Mouse (Mus musculus): ENCODE data around the gene Tenm2.

The Tenm2 gene

DNA sequence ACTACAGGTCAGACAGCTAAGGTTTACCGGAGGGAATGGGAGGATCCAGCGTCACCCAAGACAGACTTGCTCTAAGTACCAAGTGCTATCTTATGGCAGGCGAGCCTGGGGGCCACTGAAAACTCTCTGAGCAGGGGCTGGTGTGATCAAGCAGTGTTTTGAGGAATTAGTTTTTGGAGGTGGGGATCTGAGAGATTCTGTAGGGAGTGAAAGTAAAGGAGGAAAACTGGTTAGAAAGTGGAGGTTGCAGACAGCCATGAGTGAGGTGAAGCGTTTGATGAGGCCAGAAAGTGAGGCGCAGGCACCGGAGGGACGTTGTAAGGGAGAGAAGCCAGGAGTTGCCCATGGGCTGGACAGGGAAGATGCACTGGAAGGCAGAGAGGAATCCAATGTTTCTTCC lies 1063.8 kb downstream of the Tenm2 start:
- peak; percentile 73 for DNase-seq

DNA sequence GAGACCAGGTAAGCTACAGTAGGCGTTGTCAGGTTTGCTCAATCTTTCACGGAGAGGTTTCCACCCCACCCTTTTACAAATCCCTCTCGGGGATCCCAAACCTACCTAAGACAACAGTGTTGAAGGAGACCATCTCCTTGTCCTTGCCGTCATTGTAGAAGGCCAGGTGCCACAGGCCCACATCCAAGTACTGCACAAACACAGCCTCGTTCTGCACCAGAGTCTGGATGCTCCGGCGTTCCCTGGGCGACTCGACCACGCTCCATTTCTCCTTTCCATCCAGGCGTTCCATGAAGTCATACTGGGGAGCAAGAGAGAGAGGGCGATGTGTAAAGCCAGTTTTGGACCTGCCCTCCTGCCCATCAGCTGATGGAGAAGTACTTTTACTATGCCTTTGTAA lies 1064.5 kb downstream of the Tenm2 start:
- peak; percentile 52 for DNase-seq

DNA sequence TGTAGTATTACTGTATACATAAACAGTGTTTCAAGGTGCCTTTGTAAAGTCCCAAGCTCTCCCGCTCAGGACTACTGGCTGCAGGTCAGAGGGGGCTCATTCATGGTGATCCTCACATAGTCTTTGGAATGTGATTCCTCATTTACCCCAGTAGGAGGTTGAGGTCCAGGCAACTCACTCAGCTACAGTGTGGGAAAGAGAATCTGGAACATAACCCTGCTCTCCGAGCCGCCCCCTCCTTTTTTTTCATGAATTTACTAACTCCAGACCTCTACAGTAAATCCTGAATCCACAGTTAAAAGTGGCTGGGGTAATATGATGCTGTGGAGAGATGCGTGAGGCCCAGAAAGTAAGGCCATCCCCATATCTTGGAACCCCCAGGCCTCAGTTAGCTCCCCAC lies 1066.0 kb downstream of the Tenm2 start:
- peak; percentile 12 for DNase-seq

DNA sequence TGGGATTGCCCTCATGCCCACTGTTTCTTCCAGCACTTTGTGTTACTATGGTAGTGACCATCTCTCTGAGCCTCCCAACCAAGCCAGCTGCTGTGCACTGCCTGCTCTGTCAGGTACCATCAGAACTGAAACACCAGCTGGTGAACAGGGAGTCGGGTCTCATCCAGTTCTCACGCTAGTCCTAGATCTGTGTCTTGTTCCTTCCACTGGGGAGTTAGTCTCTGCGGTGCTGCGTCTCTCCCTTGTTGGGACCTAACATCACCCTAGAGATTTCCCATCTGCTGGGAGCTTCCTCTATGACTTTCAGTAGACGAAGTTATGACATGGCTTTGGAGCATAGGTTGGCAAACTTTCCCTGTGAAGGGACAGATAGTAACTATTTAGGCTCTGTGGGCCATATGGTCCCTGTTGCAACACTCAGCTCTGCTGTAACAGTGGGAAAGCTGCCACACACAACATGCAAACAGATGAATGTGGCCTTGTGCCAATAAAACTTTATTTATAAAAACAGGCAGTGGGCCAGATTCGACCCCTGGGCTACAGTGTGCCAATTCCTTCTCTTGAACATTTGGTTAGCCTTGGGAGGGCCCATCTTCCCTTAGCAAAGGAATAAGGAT lies 1066.7 kb downstream of the Tenm2 start:
- DNase-seq = peak; percentile 85

DNA sequence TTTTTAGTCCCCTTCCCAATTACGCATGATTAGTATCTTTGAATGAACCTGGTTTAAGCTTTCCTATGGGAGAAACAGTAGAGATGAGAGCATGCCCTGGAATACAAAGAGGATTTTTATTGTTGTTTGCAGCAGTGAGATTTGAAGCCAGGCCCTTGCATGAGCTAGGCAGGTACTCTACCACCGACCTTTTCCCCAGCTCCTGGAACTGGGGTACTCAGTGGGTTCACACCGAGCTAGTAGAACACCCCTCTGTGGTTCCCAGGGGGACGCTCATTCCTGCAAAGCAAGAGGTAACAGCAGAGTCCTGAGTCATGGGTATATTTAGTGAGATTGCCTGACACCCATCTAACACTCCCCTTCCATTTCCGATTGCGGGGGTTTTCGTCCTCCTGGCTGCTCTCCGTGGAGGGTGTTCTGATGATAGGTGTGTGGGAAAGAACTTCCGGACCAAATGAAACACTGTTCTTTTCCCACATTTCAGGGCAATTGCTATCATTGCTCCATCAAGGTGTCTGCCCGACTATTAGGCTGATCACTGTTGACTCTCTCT lies 1067.9 kb downstream of the Tenm2 start:
- DNase-seq = peak; percentile 55

DNA sequence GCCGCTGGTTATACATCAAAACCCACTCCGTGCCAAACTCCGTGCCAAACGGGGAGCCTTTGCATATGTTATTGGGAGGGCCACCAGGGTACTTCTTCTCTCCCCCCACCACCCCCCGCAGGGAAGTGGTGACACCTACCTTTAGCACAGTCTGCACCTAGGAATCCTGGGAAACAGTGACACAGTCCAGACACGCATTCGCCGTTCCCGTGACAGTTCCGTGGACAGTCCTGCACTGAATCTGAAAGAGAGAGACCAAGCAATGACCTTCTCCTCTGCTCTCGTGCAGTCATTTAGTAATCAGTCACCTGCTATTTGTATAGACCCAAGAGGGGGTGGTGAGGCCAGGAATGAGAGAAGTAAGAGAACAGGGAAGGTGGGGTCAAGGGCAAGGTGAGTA lies 1072.2 kb downstream of the Tenm2 start:
- DNase-seq = peak; percentile 64

DNA sequence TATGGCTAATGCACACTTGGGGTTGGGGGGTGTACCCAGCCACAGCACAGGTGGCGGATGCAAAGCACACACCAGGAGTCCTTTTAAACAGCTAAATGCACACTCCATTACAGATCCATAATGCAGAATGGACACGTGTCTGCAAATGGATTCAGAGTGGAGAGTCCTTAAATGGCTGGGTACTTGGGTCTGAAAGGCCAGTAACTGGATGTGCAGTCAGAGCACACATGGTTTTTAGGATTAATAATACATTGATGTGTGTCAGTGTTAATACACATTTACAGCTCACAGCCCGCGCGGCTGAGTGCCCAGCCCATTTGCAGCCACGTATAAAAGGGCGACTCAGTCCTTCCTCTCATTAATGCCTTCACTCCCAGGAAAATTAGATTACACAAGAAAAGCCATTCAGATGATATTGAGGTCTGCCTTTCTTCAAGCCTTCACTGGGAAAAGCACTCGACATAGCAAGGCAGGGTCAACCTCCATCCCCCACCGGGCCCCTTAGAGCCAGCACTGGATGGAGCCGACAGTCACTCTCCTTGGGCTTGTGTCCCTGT lies 1073.9 kb downstream of the Tenm2 start:
- DNase-seq = peak; percentile 49

DNA sequence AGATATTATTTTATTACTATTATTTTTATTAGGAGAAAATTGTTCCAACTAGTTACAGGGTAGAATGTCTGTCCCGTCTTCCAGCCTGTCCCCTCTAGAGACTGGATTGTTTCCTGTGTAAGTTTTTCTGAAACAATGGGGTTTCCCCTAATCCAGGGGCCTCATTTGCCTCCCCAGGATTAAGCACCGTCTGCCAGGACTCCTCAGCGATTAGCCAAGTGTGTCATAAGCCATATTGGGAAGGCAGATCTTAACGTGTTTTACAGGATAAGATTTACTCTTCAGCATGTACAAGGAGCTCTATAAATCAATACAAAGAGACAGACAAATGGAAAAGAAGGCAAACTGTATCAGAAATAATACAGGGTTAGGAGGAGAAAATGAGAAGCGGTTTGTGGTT lies 1082.3 kb downstream of the Tenm2 start:
- DNase-seq = peak; percentile 18

DNA sequence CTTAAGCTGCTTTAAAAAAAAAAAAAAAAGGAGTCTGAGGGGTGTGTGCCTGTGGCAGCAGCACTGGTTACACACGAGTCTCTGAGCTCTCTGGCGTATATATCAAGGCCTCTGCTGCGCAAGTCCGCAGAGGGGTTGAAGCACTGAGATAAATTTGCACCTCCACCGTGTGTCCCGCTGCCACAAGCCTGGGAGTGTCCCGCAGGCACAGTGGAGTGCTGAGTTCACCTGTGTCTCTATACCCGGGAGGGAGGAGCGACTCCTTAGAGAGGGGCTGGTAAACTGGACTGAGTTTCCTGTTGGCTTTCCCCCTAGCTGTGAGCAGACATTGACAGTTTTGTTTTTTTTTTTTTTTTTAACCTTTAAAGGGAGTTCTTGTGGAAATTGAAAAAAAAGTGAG lies 1082.8 kb downstream of the Tenm2 start:
- DNase-seq = peak; percentile 65

DNA sequence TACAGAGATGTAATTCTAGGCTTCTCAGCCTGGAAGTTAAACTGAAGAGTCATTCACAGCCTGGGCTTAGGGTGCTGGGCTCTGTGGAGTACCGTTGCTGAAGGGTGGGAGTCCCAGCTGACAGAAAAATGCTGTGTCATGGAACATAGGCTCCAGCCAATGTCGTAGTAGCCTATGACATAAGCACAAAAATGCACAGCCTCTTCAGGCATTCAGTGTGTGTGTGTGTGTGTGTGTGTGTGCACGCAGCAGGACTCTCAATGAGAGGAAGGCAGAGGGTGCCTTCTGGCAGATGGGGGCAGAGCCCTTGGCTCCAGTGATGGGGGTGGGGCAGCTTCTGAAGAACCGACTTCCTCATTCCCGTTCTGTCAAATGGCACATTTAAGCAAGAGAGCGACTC lies 1083.5 kb downstream of the Tenm2 start:
- DNase-seq = peak; percentile 37

DNA sequence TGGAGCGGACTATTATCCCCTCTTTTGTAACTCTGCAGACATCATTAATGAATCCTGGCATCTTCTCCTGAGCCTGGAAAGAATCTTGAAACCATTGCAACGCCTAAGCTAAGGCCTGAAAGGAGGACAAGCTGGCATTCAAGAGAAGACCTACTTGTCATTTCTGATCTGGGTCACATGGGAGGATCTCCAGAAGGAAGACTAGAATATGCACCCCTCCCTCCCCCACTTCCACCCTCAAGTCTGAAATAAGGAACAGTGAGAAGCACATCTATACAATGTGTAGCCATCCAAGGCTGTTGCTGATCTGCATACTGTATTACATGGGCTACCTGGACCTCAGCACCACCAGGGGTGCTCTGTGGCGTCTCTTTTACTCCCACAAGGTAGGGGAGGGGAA lies 1086.7 kb downstream of the Tenm2 start:
- peak; percentile 51 for DNase-seq

DNA sequence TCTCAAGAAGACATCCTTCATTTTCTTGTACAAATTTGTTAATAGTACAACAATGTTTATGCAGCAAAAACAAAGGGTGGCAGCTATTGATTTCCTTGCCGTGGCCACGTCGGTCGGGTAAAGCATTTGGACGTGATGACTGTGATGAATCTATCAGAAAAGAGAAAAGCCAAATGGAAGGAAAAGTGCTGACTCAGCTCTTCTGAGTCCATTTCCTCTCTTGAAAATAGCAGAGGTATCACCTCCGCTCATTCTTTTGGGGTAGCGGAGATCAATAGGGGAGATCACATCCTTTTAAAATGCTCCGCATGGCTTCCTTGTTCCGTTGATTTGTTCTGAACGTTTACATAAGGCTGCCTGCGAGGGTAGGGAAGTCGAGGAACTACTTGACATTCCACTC lies 1090.7 kb downstream of the Tenm2 start:
- DNase-seq = peak; percentile 49

DNA sequence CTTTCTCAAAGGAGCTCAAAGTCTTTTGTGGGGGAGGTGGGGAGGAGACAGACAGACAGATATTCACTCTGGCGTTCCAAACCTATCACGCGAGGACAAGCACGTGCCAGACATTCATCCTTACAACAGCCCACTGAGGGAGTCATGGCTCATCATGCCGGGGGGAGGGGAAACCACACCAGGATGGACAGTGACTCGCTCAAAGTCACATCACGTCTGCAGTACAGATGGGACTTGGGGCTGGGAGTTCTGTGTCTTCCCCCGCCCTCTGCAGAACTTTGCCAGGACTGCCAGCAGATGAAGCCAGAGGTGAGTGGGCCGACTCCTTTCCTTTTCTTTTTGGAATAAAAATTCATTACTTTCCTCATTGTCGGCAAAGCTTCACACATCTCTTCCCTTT lies 1095.4 kb downstream of the Tenm2 start:
- DNase-seq = peak; percentile 76

DNA sequence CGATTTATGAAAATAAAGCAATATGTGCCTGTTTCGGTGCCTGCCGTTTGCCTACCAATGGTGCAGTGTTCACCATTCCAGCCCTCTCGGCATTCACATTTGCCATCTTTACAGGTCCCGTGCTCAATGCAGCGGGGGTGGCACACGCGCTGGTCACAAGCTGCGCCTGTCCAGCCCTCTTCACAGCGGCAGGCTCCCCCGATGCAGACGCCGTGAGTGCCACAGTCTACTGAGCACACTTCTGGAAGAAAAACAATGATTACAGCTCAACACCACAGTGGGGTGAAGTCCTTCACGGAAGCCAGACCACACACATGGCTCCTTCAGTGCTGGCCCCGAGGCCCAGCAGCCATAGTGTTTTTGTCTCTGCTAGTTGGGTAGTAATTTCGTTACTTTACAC lies 1096.2 kb downstream of the Tenm2 start:
- DNase-seq = peak; percentile 69

DNA sequence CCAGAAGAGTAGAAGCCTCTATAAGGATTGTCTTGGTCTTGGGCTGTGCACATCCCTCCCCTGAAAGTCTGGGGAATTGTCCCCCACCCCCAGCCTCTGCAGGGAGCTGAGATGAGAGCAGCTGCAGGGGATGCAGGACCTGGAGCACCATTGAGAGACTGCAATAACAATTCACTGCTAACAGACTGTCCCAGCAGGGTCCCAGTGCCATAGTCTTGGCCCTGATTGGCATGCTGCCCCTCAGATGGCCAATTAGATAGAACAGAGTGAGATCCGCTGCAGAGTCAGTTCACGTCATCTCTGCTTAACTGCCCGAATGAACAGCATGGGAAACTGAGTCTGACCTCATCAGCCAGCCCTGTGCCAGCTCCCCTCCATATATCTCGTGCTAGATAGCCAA lies 1097.9 kb downstream of the Tenm2 start:
- peak; percentile 62 for DNase-seq

DNA sequence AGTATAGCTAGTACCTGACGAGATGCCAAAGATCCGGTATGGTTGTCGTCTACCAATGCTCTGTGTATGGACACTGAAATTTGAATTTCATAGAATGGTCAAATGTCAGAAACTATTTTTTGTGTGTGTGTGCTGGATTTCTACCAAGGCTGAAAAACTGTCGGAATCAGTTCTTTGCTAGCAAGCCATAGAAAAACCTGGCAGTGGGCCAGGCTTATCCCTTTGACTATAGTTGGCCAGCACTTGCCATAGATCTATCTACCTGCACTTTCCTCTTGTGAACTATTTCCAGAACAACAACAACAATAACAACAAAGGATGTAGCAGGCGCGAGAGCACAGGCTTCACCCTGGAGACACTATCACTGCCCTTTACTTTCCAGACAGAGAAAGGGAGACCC lies 1098.5 kb downstream of the Tenm2 start:
- DNase-seq = peak; percentile 55

DNA sequence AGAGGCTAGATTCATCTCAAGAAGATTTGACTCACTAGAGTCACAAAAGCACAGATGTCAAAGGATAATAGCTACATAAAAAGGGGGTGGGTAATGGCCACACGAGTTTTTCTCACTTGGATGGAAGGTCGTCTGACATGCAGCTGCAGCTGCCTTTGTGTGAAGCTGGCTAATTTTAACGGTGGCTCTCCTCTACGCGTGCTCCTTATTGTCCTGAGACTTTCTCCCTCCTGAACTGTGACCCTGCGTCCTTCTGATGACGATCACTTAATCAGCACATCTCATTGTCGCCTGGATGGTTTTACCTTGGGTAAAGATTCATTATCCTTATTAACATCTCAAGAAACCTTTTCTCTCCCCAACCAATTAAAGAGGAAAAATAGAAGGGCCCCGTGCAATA lies 1101.1 kb downstream of the Tenm2 start:
- DNase-seq = peak; percentile 62

DNA sequence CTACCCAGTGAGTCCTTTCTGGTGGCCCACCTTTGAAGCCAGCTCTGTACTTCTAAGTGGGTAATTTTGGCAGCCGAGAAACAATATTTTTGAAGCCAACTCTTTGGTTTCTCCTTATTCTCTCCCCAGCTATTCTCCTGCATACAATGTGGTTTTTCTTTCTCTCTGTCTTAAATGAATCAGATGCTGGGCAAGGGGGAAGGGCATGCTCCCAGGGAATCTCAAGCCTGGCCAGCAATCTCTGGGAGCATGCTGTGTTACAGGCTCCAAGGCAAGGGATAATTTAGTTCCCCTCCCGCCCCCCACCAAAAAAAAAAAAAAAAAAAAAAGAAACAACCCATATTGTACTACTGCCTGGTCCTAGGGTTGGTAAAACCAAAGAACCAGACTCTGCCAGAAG lies 1112.5 kb downstream of the Tenm2 start:
- peak; percentile 55 for DNase-seq

DNA sequence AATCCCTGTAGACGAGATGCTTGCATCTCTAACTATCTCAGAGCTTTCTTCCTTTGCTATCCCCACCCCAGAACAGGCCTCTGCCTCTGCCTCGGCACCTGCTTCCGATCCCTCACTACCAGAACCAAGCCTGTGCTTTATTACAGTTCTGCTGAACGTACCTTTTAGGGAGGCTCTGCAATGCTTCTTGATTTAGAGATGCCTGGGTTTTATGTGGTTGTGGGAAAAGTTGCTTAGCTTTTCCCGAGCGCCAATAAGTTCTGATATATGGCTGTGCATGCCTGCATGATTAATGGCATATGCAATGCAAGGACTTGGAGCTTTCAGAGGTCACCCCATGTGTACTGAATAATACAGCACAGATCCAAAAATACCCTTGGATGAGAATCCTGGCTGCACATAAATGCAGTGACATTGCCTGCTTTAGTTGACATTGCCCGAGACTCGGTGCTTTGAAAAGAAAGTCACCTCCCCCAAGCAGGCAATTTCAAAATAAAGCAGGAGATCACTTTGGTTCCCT lies 1114.3 kb downstream of the Tenm2 start:
- peak; percentile 86 for DNase-seq

DNA sequence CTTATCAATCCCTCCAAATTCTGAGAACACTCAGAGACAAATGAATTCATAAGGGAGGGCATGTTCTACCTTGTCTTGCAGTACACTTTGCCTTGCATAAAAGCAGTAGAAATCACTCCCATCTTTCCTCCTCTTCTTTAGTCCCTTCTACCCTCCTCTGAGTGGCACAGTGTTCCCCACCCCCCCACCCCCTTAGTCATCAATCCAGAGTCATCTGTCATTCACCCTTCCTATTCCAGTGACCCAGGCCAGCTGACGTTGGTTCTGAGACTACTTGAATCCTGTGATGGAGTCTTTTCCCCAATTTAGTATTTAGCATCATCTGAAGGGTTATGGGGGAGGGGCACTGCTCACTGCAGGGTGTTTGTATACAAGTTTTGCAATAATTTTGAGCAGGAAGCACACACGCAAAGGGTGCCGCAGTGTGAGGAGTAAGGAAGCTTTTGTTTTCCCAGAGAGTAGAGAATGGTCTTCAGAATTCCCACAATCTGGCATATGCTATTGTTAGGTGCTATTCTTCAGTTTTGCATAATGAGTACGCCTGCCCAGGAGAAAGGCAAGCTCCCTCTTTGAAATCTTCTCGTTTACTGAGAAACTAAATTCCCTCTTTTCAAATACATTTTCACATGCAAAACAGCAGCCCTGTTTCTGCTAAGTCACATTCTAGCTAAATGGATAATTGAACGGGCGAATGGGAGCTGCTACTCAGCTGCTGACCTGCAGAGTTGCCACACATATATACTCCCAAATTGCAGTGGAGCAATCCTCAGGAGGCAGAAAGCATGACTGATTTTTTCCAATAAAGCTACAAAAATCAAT lies 1115.0 kb downstream of the Tenm2 start:
- DNase-seq = peak; percentile 40

DNA sequence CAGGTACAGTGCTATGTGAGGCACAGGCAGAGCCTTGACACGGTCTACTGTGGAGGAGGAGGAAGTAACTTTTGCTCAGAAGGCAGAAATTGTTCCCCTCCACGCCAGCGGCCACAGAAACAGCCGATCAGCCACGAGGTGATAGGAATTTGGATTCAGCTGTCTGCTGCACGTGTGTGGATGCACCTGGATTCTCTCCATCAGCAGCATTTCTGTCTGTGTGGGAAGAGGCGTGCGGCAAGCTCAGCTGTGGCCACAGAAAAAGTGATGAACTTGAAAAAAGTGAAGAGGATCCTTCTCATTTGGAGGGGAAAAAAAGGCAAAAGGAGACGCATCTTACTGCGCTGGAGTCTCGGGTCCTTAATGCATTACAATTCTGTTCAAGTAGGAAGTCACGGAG lies 1122.4 kb downstream of the Tenm2 start:
- no peak for DNase-seq

DNA sequence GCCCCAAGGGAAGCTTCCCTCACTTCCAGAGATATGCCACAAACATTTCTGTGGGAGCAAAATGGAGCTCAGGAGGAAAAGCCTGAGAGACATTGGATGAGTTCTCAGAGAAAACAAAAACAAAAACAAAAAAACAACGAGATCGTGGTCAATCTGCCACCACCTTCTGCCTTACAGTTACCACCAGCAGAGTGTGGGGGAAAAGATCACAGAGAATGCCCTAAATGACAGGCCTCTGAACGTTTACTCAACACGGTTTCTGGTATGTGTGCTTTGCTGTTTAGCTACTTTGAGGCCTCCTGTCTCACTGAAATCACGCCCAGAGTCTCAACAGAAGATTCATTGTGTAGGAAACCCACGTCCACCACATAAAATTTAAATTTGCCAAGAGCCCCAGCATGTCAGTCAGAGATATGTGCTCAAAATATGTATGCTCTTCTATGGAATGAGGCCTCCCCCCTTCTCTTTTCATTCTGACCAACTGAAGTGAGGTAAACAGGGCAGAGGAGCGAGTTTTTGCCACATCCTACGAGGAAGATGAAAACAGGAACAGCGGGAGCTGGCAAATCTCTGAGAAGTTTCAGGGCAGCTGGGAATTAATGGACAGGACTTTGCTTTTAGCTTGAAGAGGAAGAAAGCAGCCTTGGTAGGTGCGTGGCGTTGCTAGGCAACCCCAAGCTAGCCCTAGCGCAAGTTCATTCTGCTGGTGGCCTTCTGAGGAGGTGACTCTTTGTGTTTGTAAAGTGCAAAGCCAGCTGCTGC lies 1126.6 kb downstream of the Tenm2 start:
- no peak for DNase-seq

DNA sequence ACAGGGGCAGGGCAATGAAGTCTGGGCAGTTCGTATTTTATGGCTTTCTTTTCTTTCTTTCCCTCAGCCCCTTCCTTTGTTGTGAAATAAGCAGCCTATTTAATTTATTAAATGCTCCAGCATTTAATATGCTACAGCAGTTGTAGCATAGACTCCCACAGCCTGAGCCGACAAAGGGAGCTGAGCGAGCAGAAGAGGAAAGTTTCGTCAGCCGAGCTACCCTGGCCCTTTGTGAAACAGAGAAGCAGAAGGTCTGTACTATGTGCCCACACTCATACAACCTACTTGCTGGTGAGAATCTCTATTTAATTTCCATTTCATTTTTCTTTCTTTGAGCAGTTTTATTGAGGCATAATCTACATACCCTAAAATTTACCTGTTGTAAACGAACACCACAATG lies 1127.9 kb downstream of the Tenm2 start:
- DNase-seq = no peak
